10 mouse cellular contexts compared by ENCODE assay signal in the genomic region with DNA sequence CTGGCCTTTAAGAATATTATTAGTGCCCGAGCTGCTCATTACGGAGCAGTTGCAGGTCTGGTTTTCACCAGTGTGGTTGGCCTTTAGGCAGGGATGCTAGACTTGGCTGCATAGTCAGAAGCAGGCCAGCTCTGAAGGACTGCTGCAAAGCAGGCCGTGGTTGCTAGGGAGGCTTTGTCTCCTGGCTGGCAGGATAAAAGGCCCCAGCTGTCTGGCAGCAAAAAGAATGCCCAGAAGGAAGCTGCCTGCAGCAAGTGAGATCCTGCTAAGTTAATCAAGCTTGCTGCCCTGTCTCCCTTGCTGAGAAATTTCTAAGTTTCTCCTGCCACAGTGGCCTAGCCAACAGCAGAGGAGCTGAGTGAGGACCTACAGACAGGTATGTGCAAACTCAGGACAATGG.
A peak's percentile ranks its signal among the peaks of the same experiment; 100 is the strongest.
DNase-seq lines count a peak whose midpoint lies in the region; ATAC-seq lines count a peak whose summit lies in the region.
"Had no signal": no experiment of that assay in that cellular context is flagged by ENCODE, and none has a peak within 500 bp of the region (broad histone marks: within the 10 kb centered on the region; RNA-seq: fewer than 3 reads in every experiment).

No protein-coding gene starts in this region.

- H3K36me3 ChIP-seq in forebrain, embryonic 16.5 days (ENCODE audit: control insufficient read depth, insufficient read depth) = no peaks in the 10 kb centered on the region
- no peaks in the 10 kb centered on the region for H3K36me3 ChIP-seq in neural tube, embryonic 11.5 days (ENCODE audit: control insufficient read depth, insufficient read depth, low read length)
- H3K36me3 ChIP-seq: heart, embryonic 15.5 days had no signal

- DNase-seq in cerebellum, postnatal 14 days = peak; percentile 53 to 60
- DNase-seq in left cerebral cortex, adult 18-20 months (ENCODE audit: low spot score in 2 of 2) = peak; percentile 14 to 45
- DNase-seq in neural tube, embryonic 11.5 days (ENCODE audit: low spot score) = peak; percentile 75
- no peak for DNase-seq in natural killer cell, adult 2 months (ENCODE audit: low spot score in 2 of 2)
- no peak for DNase-seq in adrenal gland, postnatal 14 days
- no peak for DNase-seq in spleen, postnatal 36 days (ENCODE audit: low spot score in 2 of 2)

- peak overlapping the region; percentile 31; the same call in 1 of the 2 replicates for H3K27ac ChIP-seq in forebrain, embryonic 16.5 days (ENCODE audit: low read length)
- H3K27ac ChIP-seq in neural tube, embryonic 11.5 days (ENCODE audit: low read depth, low read length) = peak overlapping the region; percentile 51
- H3K27ac ChIP-seq: heart, embryonic 15.5 days; liver, embryonic 14.5 days had no signal

- H3K4me2 ChIP-seq in forebrain, embryonic 16.5 days (ENCODE audit: low read length) = no peak overlapping the region
- H3K4me2 ChIP-seq in neural tube, embryonic 11.5 days (ENCODE audit: low read depth) = no peak overlapping the region
- H3K4me2 ChIP-seq: heart, embryonic 15.5 days had no signal

- no peaks in the 10 kb centered on the region for H3K9me3 ChIP-seq in forebrain, embryonic 16.5 days (ENCODE audit: control insufficient read depth, low read length)
- H3K9me3 ChIP-seq in neural tube, embryonic 11.5 days (ENCODE audit: control insufficient read depth, low read length) = no peaks in the 10 kb centered on the region
- H3K9me3 ChIP-seq: heart, embryonic 15.5 days had no signal

- H3K4me1 ChIP-seq in forebrain, embryonic 16.5 days (replicated peaks; ENCODE audit: control insufficient read depth, insufficient read depth, low read length) = peaks cover 15% of the 10 kb centered on the region
- H3K4me1 ChIP-seq in neural tube, embryonic 11.5 days (ENCODE audit: control insufficient read depth, insufficient read depth, low read length) = peaks cover 4% of the 10 kb centered on the region; the same call in 1 of the 2 replicates

- H3K27me3 ChIP-seq in forebrain, embryonic 16.5 days (replicated peaks; ENCODE audit: control insufficient read depth, insufficient read depth, low read length) = no peaks in the 10 kb centered on the region
- H3K27me3 ChIP-seq in neural tube, embryonic 11.5 days (ENCODE audit: control insufficient read depth, insufficient read depth, low read length) = no peaks in the 10 kb centered on the region
- H3K27me3 ChIP-seq: heart, embryonic 15.5 days had no signal

- peak; percentile 94 for ATAC-seq in forebrain, embryonic 16.5 days
- peak; percentile 84 for ATAC-seq in neural tube, embryonic 11.5 days (ENCODE audit: insufficient read depth, low FRiP score, low TSS enrichment)
- ATAC-seq in CD4-positive, CD25-positive, alpha-beta regulatory T cell, adult 4 months = no peak

- H3K9ac ChIP-seq in forebrain, embryonic 16.5 days (replicated peaks; ENCODE audit: low read depth, low read length) = no peak overlapping the region
- no peak overlapping the region for H3K9ac ChIP-seq in neural tube, embryonic 11.5 days (ENCODE audit: low read length)
- H3K9ac ChIP-seq: heart, embryonic 15.5 days; liver, embryonic 14.5 days had no signal

- WGBS in forebrain, embryonic 16.5 days = 1% methylated on average over 3 of the region's 3 CpGs
- WGBS in neural tube, embryonic 11.5 days = 29% methylated on average over 3 of the region's 3 CpGs

- H3K4me3 ChIP-seq in forebrain, embryonic 16.5 days (replicated peaks; ENCODE audit: low read length) = no peak overlapping the region
- H3K4me3 ChIP-seq in neural tube, embryonic 11.5 days (ENCODE audit: low read depth, low read length) = no peak overlapping the region
- H3K4me3 ChIP-seq: heart, embryonic 15.5 days had no signal

Comparison
In these comparisons a context has a peak if more than half of its experiments do, and no peak if none do; other contexts are left out.
1. DNase-seq: peak in cerebellum, postnatal 14 days (2 of 2), left cerebral cortex, adult 18-20 months (2 of 2) and neural tube, embryonic 11.5 days (single experiment); none in natural killer cell, adult 2 months (0 of 2), adrenal gland, postnatal 14 days (single experiment) and spleen, postnatal 36 days (0 of 2).